Mouse (Mus musculus): ENCODE measurements around the gene Kiss1r. TPM values are rescaled to one million over a fixed set of nuclear protein-coding genes. Genes with fewer than 3 reads are reported as not detected.

Gene Kiss1r
- 0.52 and 0.64 TPM in 2 replicates for polyA plus RNA-seq (2012; ENCODE audit: low replicate concordance)

DNA sequence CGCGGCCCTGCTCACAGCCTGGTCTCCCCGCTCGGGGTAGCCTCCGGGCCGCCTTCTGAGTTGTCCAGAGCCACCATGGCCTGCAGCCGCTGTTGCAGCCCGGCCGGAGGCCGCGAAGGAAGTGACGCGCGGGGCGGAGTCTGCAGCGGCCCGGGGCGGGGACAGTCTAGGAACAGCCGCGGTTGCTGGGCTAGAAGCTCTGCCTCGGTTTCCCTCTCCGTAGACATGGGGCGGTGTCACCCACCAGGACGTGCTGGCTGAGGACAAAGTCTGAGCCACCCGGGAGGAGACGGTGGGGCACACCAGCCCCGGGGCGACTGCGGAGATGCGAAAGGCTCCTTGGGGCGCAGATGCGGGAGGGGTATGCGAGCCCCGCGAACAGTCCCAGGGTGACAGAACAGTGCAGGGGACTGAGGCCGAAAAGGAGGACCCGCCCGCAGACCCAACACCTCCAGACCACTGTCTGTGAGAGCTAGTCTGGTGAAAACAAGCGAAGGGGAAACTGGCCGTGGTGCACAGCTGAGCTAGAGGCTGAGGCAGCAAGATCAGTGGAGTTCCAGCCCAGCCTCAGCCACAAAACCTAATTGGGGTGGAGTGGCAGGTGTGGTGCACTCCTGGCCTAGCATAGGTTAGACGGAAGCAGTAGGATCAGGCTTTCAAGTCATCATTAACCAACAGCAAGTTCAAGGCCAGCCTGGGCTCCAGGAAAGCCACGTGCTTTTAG lies at the start of gene Kiss1r:
TSS of gene Kiss1r (plus strand) at position 164 of the 724 bp plus-strand sequence.

DNA sequence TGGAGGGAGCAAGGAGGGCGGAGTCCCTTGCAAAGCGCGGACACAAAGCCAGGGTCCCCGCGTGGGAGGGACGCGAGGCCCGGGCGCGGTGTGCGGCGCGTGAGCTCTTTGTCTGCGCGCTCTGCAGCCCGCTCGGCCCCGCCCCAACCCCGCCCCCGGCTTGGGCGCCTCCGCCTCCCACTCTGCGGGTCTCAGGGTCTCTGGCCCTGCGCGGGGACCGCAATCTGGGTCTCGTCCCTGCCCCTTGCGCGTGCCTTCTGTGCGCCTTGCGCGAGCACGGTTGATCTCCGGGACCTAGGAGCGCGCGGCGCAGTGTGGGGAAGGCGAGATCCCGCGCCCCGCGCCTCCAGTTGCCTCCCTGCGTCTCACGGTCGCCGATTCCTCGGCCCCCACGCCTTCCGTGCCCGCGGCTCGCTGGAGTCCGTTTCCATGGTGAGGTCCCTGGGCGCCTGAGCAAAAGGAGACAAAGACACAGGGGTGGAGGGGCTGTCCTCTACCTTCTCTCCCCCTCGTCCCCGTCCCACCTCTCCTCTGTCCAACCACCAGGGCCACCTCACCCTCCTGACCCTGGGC lies 42.4 kb upstream of the Kiss1r start, which contains the start of the genes Prtn3 and Plppr3:
TSS of gene Prtn3 (plus strand) at position 187 of the 573 bp plus-strand sequence.
TSS of gene Plppr3 (minus strand) at position 345 of the 573 bp plus-strand sequence.

DNA sequence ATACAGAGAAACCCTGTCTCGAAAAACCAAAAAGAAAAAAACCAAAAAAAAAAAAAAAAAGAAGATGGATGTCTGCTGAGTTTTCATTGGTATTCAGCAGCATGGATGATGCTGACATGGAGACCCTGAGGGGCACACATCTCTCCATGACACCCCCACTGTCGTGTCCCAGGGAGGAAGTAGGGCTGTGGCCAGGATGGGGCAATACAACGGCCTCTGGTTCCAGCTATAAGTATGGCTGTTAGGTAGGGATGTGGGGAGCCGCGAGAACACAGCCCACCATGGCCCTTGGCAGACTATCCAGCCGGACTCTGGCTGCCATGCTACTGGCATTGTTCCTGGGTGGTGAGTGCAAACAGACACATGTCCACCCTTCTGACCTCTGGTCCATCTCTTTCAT lies 30.7 kb upstream of the Kiss1r start, which contains the start of gene Elane:
TSS of gene Elane (plus strand) at position 194 of the 400 bp plus-strand sequence.

GRCm38 (mm10) chr10:79890670-79891069 lies 26.1 kb upstream of the Kiss1r start, which contains the start of gene Cfd:
Gene Cfd, plus strand, starts transcription at chr10:79890853.

GRCm38 (mm10) chr10:79908167-79909091 lies 8.3 kb upstream of the Kiss1r start, which contains the start of gene Med16:
Gene Med16, minus strand, starts transcription at chr10:79908923.

GRCm38 (mm10) chr10:79910556-79910955 lies 6.2 kb upstream of the Kiss1r start, which contains the start of gene Gm26602:
Gene Gm26602, plus strand, starts transcription at chr10:79910856.

DNA sequence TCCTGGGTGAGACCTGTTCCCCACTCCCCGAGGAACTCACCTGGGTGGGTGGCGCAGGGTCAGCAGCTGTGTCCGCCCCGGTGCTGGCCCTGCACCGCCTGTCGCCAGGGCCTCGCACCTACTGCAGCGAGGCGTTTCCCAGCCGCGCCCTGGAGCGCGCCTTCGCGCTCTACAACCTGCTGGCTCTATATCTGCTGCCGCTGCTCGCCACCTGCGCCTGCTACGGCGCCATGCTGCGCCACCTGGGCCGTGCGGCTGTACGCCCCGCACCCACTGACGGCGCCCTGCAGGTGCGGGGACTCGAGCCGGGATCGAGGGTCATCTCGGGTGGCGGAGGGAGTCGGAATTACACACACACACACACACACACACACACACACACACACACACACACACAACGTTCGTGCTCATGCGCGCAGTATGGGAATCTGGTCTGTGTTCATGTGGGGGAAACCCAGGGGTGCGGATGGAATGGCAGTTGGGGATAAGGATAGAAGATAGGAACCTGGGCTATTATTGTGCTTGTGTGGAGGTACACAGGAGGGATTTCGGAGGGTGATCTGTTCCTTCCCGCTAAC lies 4.3 kb downstream of the Kiss1r start, which contains the start of gene R3hdm4:
TSS of gene R3hdm4 (minus strand) at position 251 of the 578 bp plus-strand sequence.

DNA sequence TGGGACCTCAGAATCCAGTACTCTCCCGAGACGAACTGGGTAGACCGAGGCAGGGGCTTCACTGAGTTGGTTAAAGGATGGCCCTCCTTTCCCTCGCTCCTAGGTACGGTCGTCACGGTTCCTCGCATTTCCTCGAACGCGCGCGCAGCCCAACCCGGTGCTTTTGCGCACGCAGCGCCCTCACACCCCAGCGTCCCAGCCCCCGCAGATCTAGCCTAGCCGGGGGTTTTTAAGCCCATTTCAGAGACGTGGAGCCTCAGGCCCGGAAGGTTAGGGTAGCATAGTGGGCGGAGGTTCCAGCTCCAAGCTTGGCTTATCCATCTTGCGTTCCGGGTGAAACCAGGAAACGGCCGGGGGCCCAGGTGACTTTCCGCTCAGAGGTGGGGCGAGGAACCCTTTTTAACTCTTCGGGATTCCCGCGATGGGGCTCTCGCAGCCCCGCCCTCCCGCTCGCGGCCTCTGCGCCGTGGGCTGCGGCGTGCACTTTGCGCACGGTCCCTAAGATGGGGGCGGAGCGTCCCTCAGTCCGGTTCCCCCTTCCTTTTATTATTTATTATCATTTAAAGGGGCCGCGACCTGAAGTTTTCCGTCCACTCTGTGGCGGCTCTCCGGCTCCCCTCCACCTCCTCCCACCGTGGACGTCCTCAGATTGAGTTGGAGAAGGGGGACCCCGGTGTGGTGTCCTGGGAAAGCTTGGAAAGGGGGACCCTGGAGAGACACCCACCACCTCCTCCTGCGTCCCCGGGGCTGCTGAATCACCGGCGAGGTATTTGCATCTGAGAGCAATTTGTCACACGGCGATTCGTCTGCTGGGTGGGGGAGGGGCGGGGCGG lies 9.9 kb downstream of the Kiss1r start, which contains the start of gene Arid3a:
TSS of gene Arid3a (plus strand) at position 553 of the 833 bp plus-strand sequence.

GRCm38 (mm10) chr10:79959847-79960601 lies 43.3 kb downstream of the Kiss1r start, which contains the start of gene Wdr18:
Gene Wdr18, plus strand, starts transcription at chr10:79960152.

DNA sequence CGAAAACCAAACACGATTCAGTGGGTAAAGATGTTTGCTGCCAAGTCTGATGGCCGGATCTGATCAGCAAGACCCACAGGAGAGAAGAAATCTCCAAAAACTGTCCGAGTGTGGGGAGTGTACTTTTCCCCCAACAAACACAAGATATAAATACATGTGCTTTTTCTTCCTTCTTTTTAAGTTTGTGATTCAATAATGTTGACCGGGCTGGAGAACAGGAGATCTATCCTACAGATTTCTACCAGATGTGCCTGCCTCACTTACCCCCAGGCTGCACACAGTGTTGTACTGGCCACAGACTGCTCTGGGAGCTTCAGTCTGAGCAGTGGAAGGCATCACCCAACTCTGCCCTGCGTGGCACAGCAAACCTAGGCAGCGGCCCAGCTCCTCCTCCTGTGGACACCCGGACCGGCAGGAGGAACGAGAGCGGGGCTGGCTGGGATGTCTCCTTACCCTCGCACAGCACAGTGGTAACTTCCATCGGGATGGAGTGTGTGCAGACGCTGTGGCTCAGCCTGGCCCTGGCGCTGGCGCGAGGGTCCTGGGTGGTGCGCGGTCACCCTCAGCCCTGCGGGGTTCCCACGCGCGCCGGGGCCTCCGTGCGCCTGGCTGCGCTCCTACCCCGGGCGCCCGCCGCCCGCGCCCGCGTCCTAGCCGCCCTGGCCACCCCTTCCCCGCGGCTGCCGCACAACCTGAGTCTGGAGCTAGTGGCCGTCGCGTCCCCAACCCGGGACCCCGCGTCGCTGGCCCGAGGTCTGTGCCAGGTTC lies 53.8 kb downstream of the Kiss1r start, which contains the start of gene Grin3b:
TSS of gene Grin3b (plus strand) at position 301 of the 768 bp plus-strand sequence.

Other genes starting within 250 kb of the Kiss1r start
- gene Tpgs1, start 247.6 kb upstream of the Kiss1r start, polyA plus RNA-seq (2012; ENCODE audit: low replicate concordance): 124 and 133 TPM in 2 replicates
- 509 and 614 TPM in 2 replicates for gene Cdc34, start 234.8 kb upstream of the Kiss1r start, polyA plus RNA-seq (2012; ENCODE audit: low replicate concordance)
- gene Gzmm, start 228.0 kb upstream of the Kiss1r start, polyA plus RNA-seq (2012; ENCODE audit: low replicate concordance): 0.73 and 5.0 TPM in 2 replicates
- gene Bsg, start 212.5 kb upstream of the Kiss1r start, polyA plus RNA-seq (2012; ENCODE audit: low replicate concordance): 1,297 and 3,633 TPM in 2 replicates
- gene Hcn2, start 200.3 kb upstream of the Kiss1r start, polyA plus RNA-seq (2012; ENCODE audit: low replicate concordance): 3.5 and 7.7 TPM in 2 replicates
- 55.2 and 56.1 TPM in 2 replicates for gene Polrmt, start 170.4 kb upstream of the Kiss1r start, polyA plus RNA-seq (2012; ENCODE audit: low replicate concordance)
- gene Fgf22, start 161.9 kb upstream of the Kiss1r start, polyA plus RNA-seq (2012; ENCODE audit: low replicate concordance): 0.23 TPM in 1 of 2 replicates, not detected in the other
- gene Rnf126, start 150.0 kb upstream of the Kiss1r start, polyA plus RNA-seq (2012; ENCODE audit: low replicate concordance): 437 and 591 TPM in 2 replicates
- gene Fstl3, start 139.7 kb upstream of the Kiss1r start, polyA plus RNA-seq (2012; ENCODE audit: low replicate concordance): 1.4 and 2.5 TPM in 2 replicates
- gene Prss57, start 126.0 kb upstream of the Kiss1r start, polyA plus RNA-seq (2012; ENCODE audit: low replicate concordance): 0.16 TPM in 1 of 2 replicates, not detected in the other
- 6.9 and 13.2 TPM in 2 replicates for gene Palm, start 123.4 kb upstream of the Kiss1r start, polyA plus RNA-seq (2012; ENCODE audit: low replicate concordance)
- gene Misp, start 96.0 kb upstream of the Kiss1r start, polyA plus RNA-seq (2012; ENCODE audit: low replicate concordance): 0.45 TPM in 1 of 2 replicates, not detected in the other
- 557 and 1,313 TPM in 2 replicates for gene Ptbp1, start 62.5 kb upstream of the Kiss1r start, polyA plus RNA-seq (2012; ENCODE audit: low replicate concordance)
- gene Prtn3, start 42.5 kb upstream of the Kiss1r start, polyA plus RNA-seq (2012; ENCODE audit: low replicate concordance): 10.8 and 17.6 TPM in 2 replicates
- 0.51 and 0.96 TPM in 2 replicates for gene Plppr3, start 42.3 kb upstream of the Kiss1r start, polyA plus RNA-seq (2012; ENCODE audit: low replicate concordance)
- gene Elane, start 30.7 kb upstream of the Kiss1r start, polyA plus RNA-seq (2012; ENCODE audit: low replicate concordance): 4.2 and 5.4 TPM in 2 replicates
- gene Cfd, start 26.1 kb upstream of the Kiss1r start, polyA plus RNA-seq (2012; ENCODE audit: low replicate concordance): not detected in 2 replicates
- 54.4 and 61.9 TPM in 2 replicates for gene Med16, start 8.0 kb upstream of the Kiss1r start, polyA plus RNA-seq (2012; ENCODE audit: low replicate concordance)
- gene Gm26602, start 6.1 kb upstream of the Kiss1r start, polyA plus RNA-seq (2012; ENCODE audit: low replicate concordance): not detected in 2 replicates
- 102 and 146 TPM in 2 replicates for gene R3hdm4, start 4.2 kb downstream of the Kiss1r start, polyA plus RNA-seq (2012; ENCODE audit: low replicate concordance)
- gene Arid3a, start 10.1 kb downstream of the Kiss1r start, polyA plus RNA-seq (2012; ENCODE audit: low replicate concordance): 59.2 and 117 TPM in 2 replicates
- gene Wdr18, start 43.2 kb downstream of the Kiss1r start, polyA plus RNA-seq (2012; ENCODE audit: low replicate concordance): 67.7 and 87.8 TPM in 2 replicates
- gene Grin3b, start 53.7 kb downstream of the Kiss1r start, polyA plus RNA-seq (2012; ENCODE audit: low replicate concordance): 0.12 and 0.17 TPM in 2 replicates
- gene Tmem259, start 67.4 kb downstream of the Kiss1r start, polyA plus RNA-seq (2012; ENCODE audit: low replicate concordance): 658 and 1,473 TPM in 2 replicates
- 222 and 247 TPM in 2 replicates for gene Cnn2, start 71.6 kb downstream of the Kiss1r start, polyA plus RNA-seq (2012; ENCODE audit: low replicate concordance)
- 37.0 and 54.4 TPM in 2 replicates for gene Abca7, start 79.5 kb downstream of the Kiss1r start, polyA plus RNA-seq (2012; ENCODE audit: low replicate concordance)
- gene Arhgap45, start 99.7 kb downstream of the Kiss1r start, polyA plus RNA-seq (2012; ENCODE audit: low replicate concordance): 156 and 353 TPM in 2 replicates
- gene Polr2e, start 122.8 kb downstream of the Kiss1r start, polyA plus RNA-seq (2012; ENCODE audit: low replicate concordance): 53.8 and 132 TPM in 2 replicates
- 698 and 1,678 TPM in 2 replicates for gene Gpx4, start 130.2 kb downstream of the Kiss1r start, polyA plus RNA-seq (2012; ENCODE audit: low replicate concordance)
- 72.7 and 82.1 TPM in 2 replicates for gene Sbno2, start 188.6 kb downstream of the Kiss1r start, polyA plus RNA-seq (2012; ENCODE audit: low replicate concordance)
- 127 and 185 TPM in 2 replicates for gene Stk11, start 198.8 kb downstream of the Kiss1r start, polyA plus RNA-seq (2012; ENCODE audit: low replicate concordance)
- 1,038 and 1,245 TPM in 2 replicates for gene Atp5d, start 221.7 kb downstream of the Kiss1r start, polyA plus RNA-seq (2012; ENCODE audit: low replicate concordance)
- gene Cbarp, start 223.9 kb downstream of the Kiss1r start, polyA plus RNA-seq (2012; ENCODE audit: low replicate concordance): 40.1 and 43.9 TPM in 2 replicates
- 224 and 253 TPM in 2 replicates for gene Midn, start 231.3 kb downstream of the Kiss1r start, polyA plus RNA-seq (2012; ENCODE audit: low replicate concordance)
- 19.6 and 38.2 TPM in 2 replicates for gene Cirbp, start 249.0 kb downstream of the Kiss1r start, polyA plus RNA-seq (2012; ENCODE audit: low replicate concordance)